Mouse (Mus musculus): Measurements from ENCODE around the gene Cblb.

Cblb gene

GRCm38 (mm10) chr16:52076652-52077051, 45.6 kb downstream of the Cblb start:
- DNase-seq (ENCODE audit: low spot score): no peak

GRCm38 (mm10) chr16:52077901-52078300, 46.9 kb downstream of the Cblb start:
- no peak for DNase-seq (ENCODE audit: low spot score)

- no peak for DNase-seq (ENCODE audit: low spot score)
These were observed 47.9 kb downstream of the Cblb start for GRCm38 (mm10) chr16:52078758-52079474.

GRCm38 (mm10) chr16:52079475-52079823, 48.4 kb downstream of the Cblb start:
- DNase-seq (ENCODE audit: low spot score): no peak

GRCm38 (mm10) chr16:52080619-52081395, 49.8 kb downstream of the Cblb start:
- DNase-seq (ENCODE audit: low spot score): no peak

- no peak for DNase-seq (ENCODE audit: low spot score)
These were observed 50.7 kb downstream of the Cblb start for GRCm38 (mm10) chr16:52081756-52082155.

GRCm38 (mm10) chr16:52086793-52087450, 55.9 kb downstream of the Cblb start:
- DNase-seq (ENCODE audit: low spot score): no peak

- DNase-seq (ENCODE audit: low spot score): no peak
These were observed 58.3 kb downstream of the Cblb start for GRCm38 (mm10) chr16:52089354-52089753.

- DNase-seq (ENCODE audit: low spot score): no peak
These were observed 59.9 kb downstream of the Cblb start for GRCm38 (mm10) chr16:52090899-52091298.

GRCm38 (mm10) chr16:52093325-52094253, 62.6 kb downstream of the Cblb start:
- DNase-seq (ENCODE audit: low spot score): no peak

GRCm38 (mm10) chr16:52094735-52095459, 63.9 kb downstream of the Cblb start:
- DNase-seq (ENCODE audit: low spot score): no peak

GRCm38 (mm10) chr16:52095643-52096042, 64.6 kb downstream of the Cblb start:
- no peak for DNase-seq (ENCODE audit: low spot score)

GRCm38 (mm10) chr16:52100466-52100865, 69.4 kb downstream of the Cblb start:
- DNase-seq (ENCODE audit: low spot score): no peak

- no peak for DNase-seq (ENCODE audit: low spot score)
These were observed 73.6 kb downstream of the Cblb start for GRCm38 (mm10) chr16:52104608-52105007.

GRCm38 (mm10) chr16:52107836-52108235, 76.8 kb downstream of the Cblb start:
- DNase-seq (ENCODE audit: low spot score): no peak

GRCm38 (mm10) chr16:52114473-52114872, 83.4 kb downstream of the Cblb start:
- DNase-seq (ENCODE audit: low spot score): no peak

GRCm38 (mm10) chr16:52119003-52119402, 88.0 kb downstream of the Cblb start:
- no peak for DNase-seq (ENCODE audit: low spot score)

GRCm38 (mm10) chr16:52124974-52125373, 93.9 kb downstream of the Cblb start:
- no peak for DNase-seq (ENCODE audit: low spot score)

- DNase-seq (ENCODE audit: low spot score): no peak
These were observed 94.9 kb downstream of the Cblb start for GRCm38 (mm10) chr16:52125896-52126295.

- no peak for DNase-seq (ENCODE audit: low spot score)
These were observed 98.4 kb downstream of the Cblb start for GRCm38 (mm10) chr16:52129357-52129905.

Data from layer of hippocampus, adult 9-10 months (tissue).